Mouse (Mus musculus) MEL (cell line): ENCODE data around the gene Diaph2. TPM values are rescaled to one million over a fixed set of nuclear protein-coding genes. Genes with fewer than 3 reads are reported as not detected.
"Not testable (repeated sequence)": the region's sequence is repeated elsewhere in the genome, so short reads cannot be mapped to it uniquely, and the experiment has no call there.

ENCODE experiments used
- DNase-seq: peaks from one replicate; pipeline ENCODE4 v3.0.0; 2011; ENCODE audit warnings: low read depth, low spot score
- H3K27ac ChIP-seq: 2 replicates; pipeline ENCODE4 v1.5.1; 2012; ENCODE audit warnings: low read depth, mild to moderate bottlenecking, control low read depth, low read length, moderate library complexity; ENCODE audit not compliant: control insufficient read depth
- H3K27me3 ChIP-seq, 2 experiments: fragments of 150-350 bp in 1 of 2; sonication (generic) in 1 of 2; 2 replicates each; pipeline ENCODE4 v1.6.1; 2012; ENCODE audit warnings: low read length in 2 of 2, mild to moderate bottlenecking in 2 of 2, improper control_type of control experiment in 1 of 2, moderate library complexity in 1 of 2; ENCODE audit not compliant: insufficient read depth in 2 of 2, control insufficient read depth in 1 of 2
- H3K36me3 ChIP-seq, 2 experiments: 2 replicates each; pipeline ENCODE4 v1.6.1; 2012 to 2014; ENCODE audit warnings: low read length in 2 of 2, improper control_type of control experiment in 1 of 2, inconsistent platforms in 1 of 2, mild to moderate bottlenecking in 1 of 2; ENCODE audit not compliant: insufficient read depth in 2 of 2, control insufficient read depth in 1 of 2
- H3K4me1 ChIP-seq, 2 experiments: fragments of 150-350 bp in 1 of 2; sonication (generic) in 1 of 2; 2 replicates each; pipeline ENCODE4 v1.6.1; 2012; ENCODE audit warnings: low read length in 2 of 2, improper control_type of control experiment in 1 of 2, mild to moderate bottlenecking in 1 of 2; ENCODE audit not compliant: insufficient read depth in 2 of 2, control insufficient read depth in 1 of 2
- H3K4me3 ChIP-seq, 2 experiments: fragments of 150-350 bp in 1 of 2; sonication (generic) in 1 of 2; 2 replicates each; pipeline ENCODE4 v1.5.1; 2012; ENCODE audit warnings: low read depth in 2 of 2, low read length in 2 of 2, mild to moderate bottlenecking in 2 of 2, moderate library complexity in 2 of 2, control low read depth in 1 of 2, improper control_type of control experiment in 1 of 2; ENCODE audit not compliant: control insufficient read depth in 1 of 2, insufficient read depth in 1 of 2
- H3K79me2 ChIP-seq: 2 replicates; pipeline ENCODE4 v1.6.1; 2012; ENCODE audit warnings: mild to moderate bottlenecking, low read length, moderate library complexity; ENCODE audit not compliant: control insufficient read depth, poor library complexity, insufficient read depth
- H3K9ac ChIP-seq: 2 replicates; pipeline ENCODE4 v1.6.1; 2012; ENCODE audit warnings: low read depth, mild to moderate bottlenecking, control low read depth, low read length, moderate library complexity; ENCODE audit not compliant: control insufficient read depth, poor library complexity, severe bottlenecking
- H3K9me3 ChIP-seq: fragments of 150-350 bp; sonication (generic); replicated peaks from 2 replicates; pipeline ENCODE4 v1.6.1; 2012; ENCODE audit warnings: mild to moderate bottlenecking, low read length, improper control_type of control experiment, moderate library complexity; ENCODE audit not compliant: insufficient read depth
- BHLHE40 ChIP-seq: IDR thresholded peaks from 2 replicates; pipeline ENCODE4 v1.6.1; 2012; ENCODE audit warnings: low read depth, mild to moderate bottlenecking, inconsistent platforms, low read length, improper control_type of control experiment, borderline replicate concordance
- CHD2 ChIP-seq: IDR thresholded peaks from 2 replicates; pipeline ENCODE4 v1.6.1; 2011; ENCODE audit warnings: low read length, improper control_type of control experiment
- E2F4 ChIP-seq: IDR thresholded peaks from 2 replicates; pipeline ENCODE4 v1.6.1; 2011; ENCODE audit warnings: low read depth, low read length, improper control_type of control experiment, borderline replicate concordance
- ELF1 ChIP-seq: IDR thresholded peaks from 2 replicates; pipeline ENCODE4 v1.6.1; 2014; ENCODE audit warnings: low read depth, mild to moderate bottlenecking, inconsistent platforms, low read length, improper control_type of control experiment, moderate library complexity
- EP300 ChIP-seq, 2 experiments: IDR thresholded peaks; 2 replicates each; pipeline ENCODE4 v1.6.1; 2011; ENCODE audit warnings: improper control_type of control experiment in 2 of 2, low read length in 2 of 2, low read depth in 1 of 2, mild to moderate bottlenecking in 1 of 2
- ETS1 ChIP-seq: IDR thresholded peaks from 2 replicates; pipeline ENCODE4 v1.6.1; 2012; ENCODE audit warnings: low read depth, mild to moderate bottlenecking, inconsistent platforms, low read length, improper control_type of control experiment, moderate library complexity
- GABPA ChIP-seq: IDR thresholded peaks from 2 replicates; pipeline ENCODE4 v1.6.1; 2012; ENCODE audit warnings: low read depth, mild to moderate bottlenecking, inconsistent platforms, low read length, improper control_type of control experiment, moderate library complexity
- GATA1 ChIP-seq: IDR thresholded peaks from 2 replicates; pipeline ENCODE4 v1.6.1; 2011; ENCODE audit warnings: low read depth, low read length, improper control_type of control experiment
- JUND ChIP-seq: IDR thresholded peaks from 2 replicates; pipeline ENCODE4 v1.6.1; 2011; ENCODE audit warnings: low read depth, mild to moderate bottlenecking, improper control_type of control experiment, low read length
- MAZ ChIP-seq: IDR thresholded peaks from 2 replicates; pipeline ENCODE4 v1.6.1; 2012; ENCODE audit warnings: low read depth, mild to moderate bottlenecking, inconsistent platforms, low read length, improper control_type of control experiment
- MYB ChIP-seq: IDR thresholded peaks from 2 replicates; pipeline ENCODE4 v1.6.1; 2011; ENCODE audit warnings: mild to moderate bottlenecking, low read depth, low read length, improper control_type of control experiment
- MYC ChIP-seq: IDR thresholded peaks from 2 replicates; pipeline ENCODE4 v1.6.1; 2011; ENCODE audit warnings: low read depth, mild to moderate bottlenecking, low read length, improper control_type of control experiment, moderate library complexity
- NELFE ChIP-seq: IDR thresholded peaks from 2 replicates; pipeline ENCODE4 v1.6.1; 2011; ENCODE audit warnings: low read depth, low read length, improper control_type of control experiment
- NRF1 ChIP-seq: IDR thresholded peaks from 2 replicates; pipeline ENCODE4 v1.6.1; 2014; ENCODE audit warnings: low read depth, mild to moderate bottlenecking, inconsistent platforms, low read length, improper control_type of control experiment, moderate library complexity; ENCODE audit not compliant: poor library complexity, insufficient read depth, severe bottlenecking
- SMC3 ChIP-seq: IDR thresholded peaks from 2 replicates; pipeline ENCODE4 v1.6.1; 2011; ENCODE audit warnings: low read depth, low read length, improper control_type of control experiment
- TAL1 ChIP-seq: IDR thresholded peaks from 2 replicates; pipeline ENCODE4 v1.6.1; 2012; ENCODE audit warnings: mild to moderate bottlenecking, inconsistent platforms, low read length, moderate library complexity, mixed read lengths
- TBP ChIP-seq: IDR thresholded peaks from 2 replicates; pipeline ENCODE4 v1.8.0; 2011; ENCODE audit warnings: low read depth, low read length, improper control_type of control experiment
- TCF12 ChIP-seq: IDR thresholded peaks from 2 replicates; pipeline ENCODE4 v1.6.1; 2014; ENCODE audit warnings: low read depth, mild to moderate bottlenecking, inconsistent platforms, low read length, improper control_type of control experiment, moderate library complexity
- USF1 ChIP-seq: IDR thresholded peaks from 2 replicates; pipeline ENCODE4 v1.6.1; 2014; ENCODE audit warnings: low read depth, mild to moderate bottlenecking, inconsistent platforms, low read length, improper control_type of control experiment, moderate library complexity
- USF2 ChIP-seq, 2 experiments: IDR thresholded peaks; 2 replicates each; pipeline ENCODE4 v1.6.1; 2011 to 2012; ENCODE audit warnings: improper control_type of control experiment in 2 of 2, low read length in 2 of 2, borderline replicate concordance in 1 of 2, inconsistent platforms in 1 of 2, low read depth in 1 of 2, mild to moderate bottlenecking in 1 of 2; ENCODE audit not compliant: insufficient read depth in 1 of 2
- ZNF384 ChIP-seq: IDR thresholded peaks from 2 replicates; pipeline ENCODE4 v1.6.1; 2012; ENCODE audit warnings: low read depth, mild to moderate bottlenecking, inconsistent platforms, low read length, improper control_type of control experiment
- polyA plus RNA-seq, 2 experiments: library from polyadenylated mRNA; stranded (reverse) in 1 of 2; unstranded in 1 of 2; fragments of >175 nt in 1 of 2; fragments of >200 nt in 1 of 2; gene quantifications; 2 replicates each; pipeline versions ENCODE4 v1.2.1 to v1.2.4; 2012; ENCODE audit warnings: low replicate concordance in 2 of 2, low read depth in 1 of 2; ENCODE audit not compliant: insufficient read length in 2 of 2, insufficient read depth in 1 of 2, missing spikeins in 1 of 2
- total RNA-seq: library from RNA; depleted of rRNA; stranded (reverse); fragments of 300-350 nt; gene quantifications from 2 replicates; pipeline ENCODE4 v1.2.3, GENCODE M21; 2012

The Diaph2 gene
- total and polyA plus RNA-seq, 3 experiments, result 0.03 TPM; not detected in 2

- Histone ChIP-seq H3K27ac (peak overlapping the region; percentile 27; the same call in 1 of the 2 replicates), H3K79me2 (no peaks in the 10 kb centered on the region), H3K27me3 (no peaks in the 10 kb centered on the region), H3K36me3 (peaks cover 0 to 15% of the 10 kb centered on the region in 2 experiments; a peak in 2 of 4 replicates), H3K4me3 (peak overlapping the region; percentile 4 to 25; a peak in 2 of 4 replicates), H3K4me1 (peaks cover 0 to 2% of the 10 kb centered on the region in 2 experiments; a peak in 1 of 4 replicates), H3K9ac (no peak overlapping the region; the same call in 1 of the 2 replicates), H3K9me3 (no peaks in the 10 kb centered on the region)
- peak; percentile 57 for DNase-seq
- TF ChIP-seq EP300 (IDR thresholded peaks at IDR 0.05; ENCODE audit: low read depth in 1 of 2, low read length in 2 of 2) (peak; percentile 82 to 92), TCF12 (peak; percentile 82), BHLHE40 (no peak), ELF1 (0 out of 2 replicates have a peak, but pooled peaks have one; percentile 9), ZNF384 (peak; percentile 88), TAL1 (peak; percentile 16; the same call in 1 of the 2 replicates), GATA1 (peak; percentile 90), E2F4 (no peak)
Observed at GRCm38 (mm10) chrX:129777404-129777962, 27.9 kb downstream of the Diaph2 start.

- Histone ChIP-seq H3K27ac (no peak overlapping the region), H3K27me3 (no peaks in the 10 kb centered on the region), H3K4me3 (no peak overlapping the region), H3K36me3 (peaks cover 0 to 11% of the 10 kb centered on the region in 2 experiments; a peak in 2 of 4 replicates), H3K79me2 (no peaks in the 10 kb centered on the region), H3K4me1 (peaks cover 0 to 2% of the 10 kb centered on the region in 2 experiments; a peak in 1 of 4 replicates), H3K9ac (no peak overlapping the region), H3K9me3 (no peaks in the 10 kb centered on the region)
- TF ChIP-seq SMC3, result no peak
- no peak for TF ChIP-seq JUND
- DNase-seq, result peak; percentile 37
Observed at GRCm38 (mm10) chrX:129781844-129782243, 32.3 kb downstream of the Diaph2 start.

- Histone ChIP-seq H3K79me2 (no peaks in the 10 kb centered on the region), H3K9ac (no peak overlapping the region), H3K27me3 (no peaks in the 10 kb centered on the region), H3K9me3 (no peaks in the 10 kb centered on the region), H3K4me3 (no peak overlapping the region)
- no peak for TF ChIP-seq MYB
- TF ChIP-seq EP300 (IDR thresholded peaks at IDR 0.05; ENCODE audit: low read depth in 1 of 2, low read length in 2 of 2), result no peak
- no peak for TF ChIP-seq USF2 (IDR thresholded peaks at IDR 0.05; ENCODE audit: borderline replicate concordance in 1 of 2, insufficient read depth in 1 of 2, low read depth in 1 of 2, low read length in 2 of 2)
- TF ChIP-seq MYC, result no peak
- no peak for TF ChIP-seq USF1
- TF ChIP-seq TBP, result no peak
- no peak for TF ChIP-seq SMC3
- TF ChIP-seq NELFE, result no peak
- no peak for TF ChIP-seq NRF1
- TF ChIP-seq MAZ, result no peak
- no peak for TF ChIP-seq CHD2
- no peak for TF ChIP-seq ELF1
- TF ChIP-seq ETS1, result no peak
- TF ChIP-seq GABPA, result no peak
- TF ChIP-seq TAL1, result no peak
- TF ChIP-seq, all 39 proteins: peak for 0
- DNase-seq, result no peak
- Histone ChIP-seq H3K27ac (no peak overlapping the region), H3K36me3 (no peaks in the 10 kb centered on the region; a peak in 1 of 4 replicates), H3K4me1 (no peaks in the 10 kb centered on the region)
Observed at GRCm38 (mm10) chrX:129784062-129784461, 34.5 kb downstream of the Diaph2 start.

GRCm38 (mm10) chrX:129799920-129800319 lies 50.4 kb downstream of the Diaph2 start:
- not testable (repeated sequence) for H3K9ac ChIP-seq, H3K9me3 ChIP-seq

More at GRCm38 (mm10) chrX:129799920-129800319, 50.4 kb downstream of the Diaph2 start:
- not testable (repeated sequence) for DNase-seq, H3K4me3 ChIP-seq, H3K79me2 ChIP-seq, H3K27ac ChIP-seq, H3K4me1 ChIP-seq, H3K36me3 ChIP-seq, H3K27me3 ChIP-seq
